In genomic region chr5:103194549-103194948, GRCm38 (mm10) we compare ENCODE assay signal across 33 mouse cellular contexts. TPM values are rescaled to one million over a fixed set of nuclear protein-coding genes. Genes with fewer than 3 reads are reported as not detected.
DNase-seq lines count a peak whose midpoint lies in the region; ATAC-seq and TF ChIP-seq lines count a peak whose summit lies in the region.
"Had no signal": no experiment of that assay in that cellular context is flagged by ENCODE, and none has a peak within 500 bp of the region (broad histone marks: within the 10 kb centered on the region; RNA-seq: fewer than 3 reads in every experiment).

No protein-coding gene starts in this region.

- WGBS in forebrain, embryonic 11.5 days = 71% methylated on average over 6 of the region's 6 CpGs
- WGBS in forebrain, embryonic 16.5 days = 58% methylated on average over 6 of the region's 6 CpGs
- 44% methylated on average over 6 of the region's 6 CpGs for WGBS in hindbrain, embryonic 11.5 days
- 39% methylated on average over 6 of the region's 6 CpGs for WGBS in hindbrain, embryonic 14.5 days
- 64% methylated on average over 6 of the region's 6 CpGs for WGBS in midbrain, embryonic 12.5 days
- WGBS in midbrain, postnatal 0 days = 55% methylated on average over 6 of the region's 6 CpGs
- 49% methylated on average over 6 of the region's 6 CpGs for WGBS in neural tube, embryonic 15.5 days

- no peak for TF ChIP-seq CTCF in midbrain, postnatal 0 days (IDR thresholded peaks at IDR 0.05)

- no peak overlapping the region for H3K27ac ChIP-seq in forebrain, embryonic 11.5 days (ENCODE audit: low read depth, low read length)
- H3K27ac ChIP-seq in forebrain, embryonic 16.5 days (ENCODE audit: low read length) = no peak overlapping the region
- no peak overlapping the region for H3K27ac ChIP-seq in hindbrain, embryonic 11.5 days (ENCODE audit: low read depth, low read length)
- no peak overlapping the region for H3K27ac ChIP-seq in hindbrain, embryonic 14.5 days
- H3K27ac ChIP-seq in midbrain, embryonic 12.5 days (replicated peaks) = peak overlapping the region; percentile 15; the same call in 1 of the 2 replicates
- H3K27ac ChIP-seq in midbrain, postnatal 0 days (ENCODE audit: low read depth, low read length) = no peak overlapping the region
- no peak overlapping the region for H3K27ac ChIP-seq in neural tube, embryonic 15.5 days (replicated peaks)
- H3K27ac ChIP-seq: embryonic facial prominence, embryonic 12.5 days; heart, adult 2 months; liver, embryonic 14.5 days; macrophage; stomach, postnatal 0 days had no signal

- H3K4me3 ChIP-seq in forebrain, embryonic 11.5 days (ENCODE audit: low read depth, low read length) = no peak overlapping the region
- H3K4me3 ChIP-seq in forebrain, embryonic 16.5 days (replicated peaks; ENCODE audit: low read length) = no peak overlapping the region
- no peak overlapping the region for H3K4me3 ChIP-seq in hindbrain, embryonic 11.5 days (ENCODE audit: low read depth, low read length)
- H3K4me3 ChIP-seq in hindbrain, embryonic 14.5 days (replicated peaks; ENCODE audit: low read length) = no peak overlapping the region
- H3K4me3 ChIP-seq in midbrain, embryonic 12.5 days = no peak overlapping the region
- H3K4me3 ChIP-seq in midbrain, postnatal 0 days (ENCODE audit: low read depth, low read length) = no peak overlapping the region
- H3K4me3 ChIP-seq in neural tube, embryonic 15.5 days (replicated peaks) = no peak overlapping the region
- H3K4me3 ChIP-seq: embryonic facial prominence, embryonic 12.5 days; heart, adult 2 months; heart, embryonic 12.5 days had no signal

- ATAC-seq in forebrain, embryonic 11.5 days (replicated peaks; ENCODE audit: low FRiP score) = 0 out of 2 replicates have a peak, but pooled peaks have one; percentile 27
- no peak for ATAC-seq in forebrain, embryonic 16.5 days
- peak; percentile 36 for ATAC-seq in hindbrain, embryonic 11.5 days (ENCODE audit: low FRiP score)
- ATAC-seq in hindbrain, embryonic 14.5 days (ENCODE audit: low FRiP score) = no peak
- ATAC-seq in midbrain, embryonic 12.5 days (ENCODE audit: low FRiP score, low read depth) = no peak
- no peak for ATAC-seq in midbrain, postnatal 0 days (ENCODE audit: low FRiP score)
- no peak for ATAC-seq in cerebellum, adult (ENCODE audit: insufficient number of reproducible peaks, low FRiP score, low TSS enrichment)
- no peak for ATAC-seq in neural tube, embryonic 15.5 days (ENCODE audit: low FRiP score)
- ATAC-seq: activated CD4-positive, CD25-positive, alpha-beta regulatory T cell, adult 4 months had no signal

- H3K9ac ChIP-seq in forebrain, embryonic 11.5 days (ENCODE audit: low read length) = no peak overlapping the region
- no peak overlapping the region for H3K9ac ChIP-seq in forebrain, embryonic 16.5 days (replicated peaks; ENCODE audit: low read depth, low read length)
- H3K9ac ChIP-seq in hindbrain, embryonic 11.5 days (ENCODE audit: low read depth, low read length) = no peak overlapping the region
- no peak overlapping the region for H3K9ac ChIP-seq in hindbrain, embryonic 14.5 days
- no peak overlapping the region for H3K9ac ChIP-seq in midbrain, embryonic 12.5 days (replicated peaks)
- H3K9ac ChIP-seq in midbrain, postnatal 0 days (replicated peaks; ENCODE audit: low read length, poor library complexity, severe bottlenecking) = no peak overlapping the region
- H3K9ac ChIP-seq in neural tube, embryonic 15.5 days (replicated peaks) = no peak overlapping the region
- H3K9ac ChIP-seq: embryonic facial prominence, embryonic 12.5 days; heart, embryonic 12.5 days; liver, embryonic 14.5 days had no signal

- H3K4me2 ChIP-seq in forebrain, embryonic 11.5 days (ENCODE audit: low read depth, low read length, severe bottlenecking) = no peak overlapping the region
- H3K4me2 ChIP-seq in forebrain, embryonic 16.5 days (ENCODE audit: low read length) = no peak overlapping the region
- no peak overlapping the region for H3K4me2 ChIP-seq in hindbrain, embryonic 11.5 days (replicated peaks; ENCODE audit: low read depth, low read length)
- H3K4me2 ChIP-seq in hindbrain, embryonic 14.5 days (replicated peaks) = no peak overlapping the region
- no peak overlapping the region for H3K4me2 ChIP-seq in midbrain, embryonic 12.5 days (replicated peaks)
- H3K4me2 ChIP-seq in midbrain, postnatal 0 days (ENCODE audit: low read depth, low read length, poor library complexity, severe bottlenecking) = no peak overlapping the region
- no peak overlapping the region for H3K4me2 ChIP-seq in neural tube, embryonic 15.5 days
- H3K4me2 ChIP-seq: embryonic facial prominence, embryonic 12.5 days; heart, embryonic 12.5 days had no signal

- no peaks in the 10 kb centered on the region for H3K9me3 ChIP-seq in forebrain, embryonic 11.5 days (ENCODE audit: control insufficient read depth, low read length)
- no peaks in the 10 kb centered on the region for H3K9me3 ChIP-seq in forebrain, embryonic 16.5 days (ENCODE audit: control insufficient read depth, low read length)
- no peaks in the 10 kb centered on the region for H3K9me3 ChIP-seq in hindbrain, embryonic 11.5 days (ENCODE audit: control insufficient read depth, low read length)
- no peaks in the 10 kb centered on the region for H3K9me3 ChIP-seq in hindbrain, embryonic 14.5 days (ENCODE audit: control insufficient read depth, low read length)
- no peaks in the 10 kb centered on the region for H3K9me3 ChIP-seq in midbrain, embryonic 12.5 days
- no peaks in the 10 kb centered on the region for H3K9me3 ChIP-seq in midbrain, postnatal 0 days (ENCODE audit: low read length)
- no peaks in the 10 kb centered on the region for H3K9me3 ChIP-seq in neural tube, embryonic 15.5 days (replicated peaks)
- H3K9me3 ChIP-seq: embryonic facial prominence, embryonic 12.5 days; heart, embryonic 12.5 days had no signal

- DNase-seq in forebrain, embryonic 11.5 days (ENCODE audit: low spot score) = no peak
- no peak for DNase-seq in hindbrain, embryonic 11.5 days (ENCODE audit: low spot score)
- DNase-seq in hindbrain, embryonic 14.5 days (ENCODE audit: low spot score) = no peak
- DNase-seq in midbrain, postnatal 0 days (ENCODE audit: low spot score) = no peak
- DNase-seq: adrenal gland, adult 2 months; adrenal gland, postnatal 36 days; cerebellum, adult 11 months; cerebellum, adult 9-10 months; embryo, embryonic 11 days; heart, adult 2 months; heart, postnatal 4 days; kidney, adult 2 months; kidney, postnatal 36 days; layer of hippocampus, postnatal 36 days; liver; lung, adult 2 months; lung, postnatal 10 days; right cerebral cortex, adult 18-20 months; right cerebral cortex, postnatal 4 days; thymus, adult 18-20 months; thymus, postnatal 25 days had no signal

- no peaks in the 10 kb centered on the region for H3K27me3 ChIP-seq in forebrain, embryonic 11.5 days (ENCODE audit: control insufficient read depth, insufficient read depth, low read length)
- H3K27me3 ChIP-seq in forebrain, embryonic 16.5 days (replicated peaks; ENCODE audit: control insufficient read depth, insufficient read depth, low read length) = no peaks in the 10 kb centered on the region
- H3K27me3 ChIP-seq in hindbrain, embryonic 11.5 days (ENCODE audit: control insufficient read depth, insufficient read depth, low read length) = no peaks in the 10 kb centered on the region
- H3K27me3 ChIP-seq in hindbrain, embryonic 14.5 days (ENCODE audit: control insufficient read depth, insufficient read depth, low read length) = no peaks in the 10 kb centered on the region
- no peaks in the 10 kb centered on the region for H3K27me3 ChIP-seq in midbrain, embryonic 12.5 days
- H3K27me3 ChIP-seq in midbrain, postnatal 0 days (ENCODE audit: insufficient read depth, low read length) = no peaks in the 10 kb centered on the region
- no peaks in the 10 kb centered on the region for H3K27me3 ChIP-seq in neural tube, embryonic 15.5 days (replicated peaks)
- H3K27me3 ChIP-seq: CH12.LX; embryonic facial prominence, embryonic 12.5 days; heart, embryonic 12.5 days had no signal

- H3K4me1 ChIP-seq in forebrain, embryonic 11.5 days (replicated peaks; ENCODE audit: control insufficient read depth, insufficient read depth, low read length) = peaks cover 4% of the 10 kb centered on the region; the same call in 1 of the 2 replicates
- peaks cover 21% of the 10 kb centered on the region for H3K4me1 ChIP-seq in forebrain, embryonic 16.5 days (replicated peaks; ENCODE audit: control insufficient read depth, insufficient read depth, low read length)
- H3K4me1 ChIP-seq in hindbrain, embryonic 11.5 days (replicated peaks; ENCODE audit: control insufficient read depth, insufficient read depth, low read length) = peaks cover 4% of the 10 kb centered on the region; the same call in 1 of the 2 replicates
- H3K4me1 ChIP-seq in hindbrain, embryonic 14.5 days (replicated peaks; ENCODE audit: control insufficient read depth, insufficient read depth, low read length) = peaks cover 20% of the 10 kb centered on the region
- H3K4me1 ChIP-seq in midbrain, embryonic 12.5 days = peaks cover 39% of the 10 kb centered on the region
- no peaks in the 10 kb centered on the region; the same call in 1 of the 2 replicates for H3K4me1 ChIP-seq in midbrain, postnatal 0 days (ENCODE audit: insufficient read depth, low read length)
- H3K4me1 ChIP-seq in neural tube, embryonic 15.5 days = peaks cover 16% of the 10 kb centered on the region; the same call in 1 of the 2 replicates
- H3K4me1 ChIP-seq: embryonic facial prominence, embryonic 12.5 days had no signal

- no peaks in the 10 kb centered on the region for H3K36me3 ChIP-seq in forebrain, embryonic 11.5 days (ENCODE audit: control insufficient read depth, insufficient read depth, low read length)
- H3K36me3 ChIP-seq in forebrain, embryonic 16.5 days (ENCODE audit: control insufficient read depth, insufficient read depth) = no peaks in the 10 kb centered on the region
- no peaks in the 10 kb centered on the region for H3K36me3 ChIP-seq in hindbrain, embryonic 11.5 days (ENCODE audit: control insufficient read depth, insufficient read depth, low read length)
- H3K36me3 ChIP-seq in hindbrain, embryonic 14.5 days (replicated peaks; ENCODE audit: control insufficient read depth, insufficient read depth) = no peaks in the 10 kb centered on the region
- no peaks in the 10 kb centered on the region for H3K36me3 ChIP-seq in midbrain, embryonic 12.5 days
- no peaks in the 10 kb centered on the region for H3K36me3 ChIP-seq in midbrain, postnatal 0 days (ENCODE audit: insufficient read depth, low read length)
- H3K36me3 ChIP-seq in neural tube, embryonic 15.5 days = no peaks in the 10 kb centered on the region
- H3K36me3 ChIP-seq: embryonic facial prominence, embryonic 12.5 days; heart, embryonic 12.5 days had no signal

RNA-seq across cellular contexts. Expression of gene Mapk10, which starts 16.6 kb away (rescaled TPM):
- 28.6 and 30.1 TPM in 2 replicates for polyA plus RNA-seq in forebrain, embryonic 11.5 days (2014; fragmentation: Nextera tagmentation; extraction: Ambion mirVana)
- polyA plus RNA-seq in forebrain, embryonic 16.5 days (2015; fragmentation: Nextera tagmentation; extraction: Ambion mirVana) = 90.9 and 96.2 TPM in 2 replicates
- polyA plus RNA-seq in hindbrain, embryonic 11.5 days (2014; fragmentation: Nextera tagmentation; extraction: Ambion mirVana) = 67.7 and 72.2 TPM in 2 replicates
- 86.6 and 107 TPM in 2 replicates for polyA plus RNA-seq in hindbrain, embryonic 14.5 days (2014; fragmentation: Nextera tagmentation; extraction: Ambion mirVana)
- polyA plus RNA-seq in midbrain, embryonic 12.5 days (2016; fragmentation: Nextera tagmentation; extraction: Ambion mirVana) = 70.1 and 72.4 TPM in 2 replicates
- 35.8 and 46.6 TPM in 2 replicates for total RNA-seq in midbrain, postnatal 0 days (2014; rRNA removed)
- polyA plus RNA-seq in midbrain, postnatal 0 days (2015; fragmentation: Nextera tagmentation; extraction: Ambion mirVana) = 99.8 and 110 TPM in 2 replicates
- polyA plus RNA-seq in neural tube, embryonic 15.5 days (2015; fragmentation: Nextera tagmentation; extraction: Ambion mirVana) = 78.7 and 90.3 TPM in 2 replicates
- total RNA-seq: megakaryocyte-erythroid progenitor cell, adult 5-6 weeks had no signal
- polyA plus RNA-seq: macrophage had no signal

Comparison
In these comparisons a context has a peak if more than half of its experiments do, and no peak if none do; other contexts are left out.
1. ATAC-seq: peak in forebrain, embryonic 11.5 days (single experiment) and hindbrain, embryonic 11.5 days (single experiment); none in forebrain, embryonic 16.5 days (single experiment), hindbrain, embryonic 14.5 days (single experiment), midbrain, embryonic 12.5 days (single experiment), midbrain, postnatal 0 days (single experiment), cerebellum, adult (single experiment) and neural tube, embryonic 15.5 days (single experiment).